Mouse (Mus musculus) C2C12 (cell line): ENCODE results near the gene Cntn2. TPM values are rescaled to one million over a fixed set of nuclear protein-coding genes. Genes with fewer than 3 reads are reported as not detected.

Experiments
- H3K27me3 ChIP-seq: one replicate; pipeline ENCODE4 v1.6.1; 2011; ENCODE audit not compliant: control insufficient read depth, insufficient read depth, insufficient read length
- H3K36me3 ChIP-seq: one replicate; pipeline ENCODE4 v1.6.1; 2011; ENCODE audit not compliant: control insufficient read depth, insufficient read depth
- H3K4me3 ChIP-seq: one replicate; pipeline ENCODE4 v1.5.1; 2011; ENCODE audit warnings: mild to moderate bottlenecking, control low read depth; ENCODE audit not compliant: poor library complexity, insufficient read depth, severe bottlenecking
- H3K79me2 ChIP-seq: one replicate; pipeline ENCODE4 v1.6.1; 2011; ENCODE audit not compliant: control insufficient read depth, insufficient read depth
- H3K79me3 ChIP-seq: one replicate; pipeline ENCODE4 v1.6.1; 2011; ENCODE audit warnings: low read depth, control low read depth
- H3ac ChIP-seq: one replicate; pipeline ENCODE3; 2011; ENCODE audit warnings: low read depth; ENCODE audit not compliant: control insufficient read depth, insufficient read length
- CEBPB ChIP-seq: IDR thresholded peaks from one replicate; pipeline ENCODE4 v1.6.1; 2011; ENCODE audit warnings: low read depth, mild to moderate bottlenecking, control low read depth, moderate library complexity
- CTCF ChIP-seq: IDR thresholded peaks from one replicate; pipeline ENCODE4 v1.5.1; 2011; ENCODE audit not compliant: control insufficient read depth, insufficient read depth, insufficient read length
- FOSL1 ChIP-seq: IDR thresholded peaks from one replicate; pipeline ENCODE4 v1.8.0; 2011; ENCODE audit warnings: mild to moderate bottlenecking, low read length; ENCODE audit not compliant: poor library complexity, insufficient read depth, severe bottlenecking
- MAX ChIP-seq: IDR thresholded peaks from one replicate; pipeline ENCODE4 v1.6.1; 2011; ENCODE audit warnings: mild to moderate bottlenecking, control low read depth
- MYOD1 ChIP-seq: IDR thresholded peaks from one replicate; pipeline ENCODE4 v1.6.1; 2011; ENCODE audit warnings: low read depth; ENCODE audit not compliant: control insufficient read depth, insufficient read length
- MYOG ChIP-seq: IDR thresholded peaks from one replicate; pipeline ENCODE4 v1.6.1; 2011; ENCODE audit not compliant: control insufficient read depth, insufficient read length; ENCODE audit errors: extremely low read depth
- USF1 ChIP-seq: IDR thresholded peaks from one replicate; pipeline ENCODE4 v1.6.1; 2011; ENCODE audit warnings: low read depth, mild to moderate bottlenecking, control low read depth, moderate library complexity
- polyA plus RNA-seq: library from polyadenylated mRNA; unstranded; fragments of >200 nt; fragmentation: generic; extraction: Trizol; gene quantifications from one replicate; pipeline ENCODE4 v1.2.1, GENCODE M21; 2012; ENCODE audit warnings: missing spikeins

The Cntn2 gene
- polyA plus RNA-seq, 1 experiment = not detected

DNA sequence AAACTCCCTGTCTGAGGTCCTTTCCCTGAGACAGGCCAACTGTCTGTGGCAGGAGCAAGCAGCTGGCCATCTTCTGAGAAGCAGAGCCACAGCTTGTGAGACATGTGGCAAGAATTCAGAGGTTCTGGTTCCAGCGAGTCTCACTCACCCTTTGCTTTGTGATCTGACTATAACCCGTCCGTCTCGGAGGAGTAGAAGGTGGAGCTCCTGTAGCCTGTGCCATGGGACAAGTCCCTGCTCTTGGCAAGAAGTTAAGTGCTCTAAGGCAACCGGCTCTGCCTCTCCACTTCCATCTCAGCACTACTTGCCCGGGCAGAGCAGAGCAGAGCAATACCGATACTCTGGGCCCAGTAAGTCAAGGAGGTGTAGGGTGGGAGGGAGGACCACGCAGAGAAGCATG is 27.9 kb upstream of the Cntn2 start:
- TF ChIP-seq MAX = no peak
- TF ChIP-seq CEBPB = no peak
- TF ChIP-seq CTCF = no peak
- TF ChIP-seq FOSL1 = no peak

DNA sequence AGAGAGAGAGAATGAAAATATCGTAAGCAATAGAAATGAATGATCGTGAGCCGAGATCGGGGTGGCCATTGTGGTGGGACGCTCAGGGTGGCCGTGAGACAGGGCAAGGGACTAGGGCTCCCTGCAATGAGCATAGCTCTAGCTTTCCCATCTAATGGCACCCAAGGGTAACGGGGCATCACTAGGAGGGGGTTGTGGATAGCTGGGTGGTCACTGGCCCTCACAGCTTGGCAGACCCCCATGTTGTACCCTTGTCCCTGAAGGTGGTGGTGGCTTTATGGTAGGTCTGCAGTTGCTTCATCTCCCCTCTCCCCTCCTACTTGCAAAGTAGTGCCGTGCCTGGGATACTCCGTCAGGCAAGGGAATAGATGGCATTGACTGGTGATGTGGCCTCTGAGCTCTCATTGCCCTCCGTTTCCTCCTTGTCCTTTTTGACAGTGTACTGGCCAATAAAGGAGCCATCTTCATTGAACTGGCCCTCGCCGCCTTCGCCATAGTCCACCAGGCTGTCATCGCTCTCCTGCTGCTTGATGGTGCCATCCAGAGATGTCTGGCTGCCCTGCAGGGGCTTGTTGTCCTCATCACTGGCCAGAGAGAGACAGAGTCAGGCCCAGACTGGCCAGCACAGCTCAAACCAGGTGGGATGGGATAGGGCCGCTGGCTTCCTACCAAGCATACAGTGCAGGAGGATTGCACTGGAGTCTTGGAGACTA is 27.2 kb upstream of the Cntn2 start:
- no peak overlapping the region for H3ac ChIP-seq
- peaks cover 90% of the 10 kb centered on the region for H3K27me3 ChIP-seq
- no peaks in the 10 kb centered on the region for H3K79me2 ChIP-seq
- no peaks in the 10 kb centered on the region for H3K36me3 ChIP-seq
- TF ChIP-seq MAX = no peak
- no peak for TF ChIP-seq CTCF
- no peak for TF ChIP-seq FOSL1
- TF ChIP-seq USF1 = no peak
- TF ChIP-seq MYOD1 = no peak
- TF ChIP-seq MYOG = no peak
- no peak for TF ChIP-seq CEBPB
- no peaks in the 10 kb centered on the region for H3K79me3 ChIP-seq
- no peak overlapping the region for H3K4me3 ChIP-seq

More for the DNA sequence above, 27.9 kb upstream of the Cntn2 start:
- Histone ChIP-seq H3K79me3 (no peaks in the 10 kb centered on the region), H3K36me3 (no peaks in the 10 kb centered on the region), H3K79me2 (no peaks in the 10 kb centered on the region), H3ac (no peak overlapping the region), H3K4me3 (no peak overlapping the region), H3K27me3 (peaks cover 90% of the 10 kb centered on the region)

DNA sequence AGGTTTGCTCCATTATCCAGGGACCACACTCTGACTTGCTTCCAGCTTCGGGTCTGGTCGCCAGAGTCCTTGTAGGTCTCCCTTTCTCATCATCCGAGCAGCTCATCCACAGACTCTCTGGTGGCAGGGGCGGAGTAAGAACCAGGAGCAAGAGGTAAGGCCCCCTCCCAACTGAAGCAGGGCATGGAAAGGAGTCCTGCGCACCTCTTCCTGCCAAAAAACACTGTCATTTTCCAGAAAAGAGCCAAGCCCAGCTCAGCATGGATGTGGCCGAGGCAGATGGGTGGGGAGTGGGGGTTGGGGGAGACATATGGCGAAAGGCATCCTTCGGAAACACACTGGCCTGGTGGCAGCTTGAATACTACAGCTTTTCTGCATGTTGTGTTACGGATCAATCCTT is 26.5 kb upstream of the Cntn2 start:
- Histone ChIP-seq H3K4me3 (no peak overlapping the region), H3K79me2 (no peaks in the 10 kb centered on the region), H3ac (no peak overlapping the region), H3K79me3 (no peaks in the 10 kb centered on the region), H3K36me3 (no peaks in the 10 kb centered on the region), H3K27me3 (peaks cover 92% of the 10 kb centered on the region)
- TF ChIP-seq FOSL1 = no peak
- TF ChIP-seq USF1 = no peak
- TF ChIP-seq CEBPB = no peak
- TF ChIP-seq MAX = no peak
- no peak for TF ChIP-seq MYOG
- no peak for TF ChIP-seq MYOD1
- no peak for TF ChIP-seq CTCF

DNA sequence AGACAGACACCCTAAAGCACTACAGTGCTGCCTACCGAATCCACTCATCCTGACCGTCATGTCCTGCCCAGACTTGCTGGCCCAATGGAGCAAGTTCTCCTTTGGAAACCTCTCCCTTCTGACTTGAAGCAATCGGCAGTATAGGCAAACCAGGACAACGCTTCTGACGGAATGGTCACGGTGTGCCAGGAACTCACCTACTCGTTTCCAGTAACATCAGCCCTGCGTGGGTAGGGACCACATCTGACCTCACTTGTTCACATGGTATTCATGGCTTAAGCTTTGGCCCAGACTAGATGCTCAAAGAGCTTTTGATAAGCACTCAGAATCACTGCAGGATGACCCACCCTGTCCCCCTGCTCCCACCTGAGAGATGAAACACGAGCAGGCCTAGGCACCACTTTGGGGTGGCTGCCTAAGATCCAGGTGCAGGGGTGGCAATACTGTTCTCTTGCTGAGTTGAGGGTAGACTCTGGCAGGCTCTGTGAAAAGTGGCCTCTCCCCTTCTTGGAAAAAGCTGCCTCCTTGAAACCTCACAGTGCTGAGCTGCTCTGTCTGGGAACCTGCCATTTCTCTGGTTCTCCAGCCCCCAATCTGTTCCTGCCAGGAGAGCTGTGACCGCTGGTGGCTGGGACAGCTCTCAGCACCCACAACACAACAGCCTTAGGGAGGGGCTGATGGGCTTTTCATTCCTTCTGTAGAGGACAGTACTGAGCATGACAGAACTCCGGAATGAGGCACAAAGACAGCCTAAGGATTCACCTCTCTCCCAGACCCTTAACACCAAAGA is 24.5 kb upstream of the Cntn2 start:
- peaks cover 80% of the 10 kb centered on the region for H3K27me3 ChIP-seq
- H3K79me3 ChIP-seq = no peaks in the 10 kb centered on the region
- no peaks in the 10 kb centered on the region for H3K79me2 ChIP-seq
- TF ChIP-seq USF1 (no peak), MYOD1 (no peak), MYOG (no peak), MAX (no peak), CTCF (no peak), CEBPB (no peak), FOSL1 (no peak)
- H3K4me3 ChIP-seq = no peak overlapping the region
- H3K36me3 ChIP-seq = no peaks in the 10 kb centered on the region
- H3ac ChIP-seq = no peak overlapping the region

DNA sequence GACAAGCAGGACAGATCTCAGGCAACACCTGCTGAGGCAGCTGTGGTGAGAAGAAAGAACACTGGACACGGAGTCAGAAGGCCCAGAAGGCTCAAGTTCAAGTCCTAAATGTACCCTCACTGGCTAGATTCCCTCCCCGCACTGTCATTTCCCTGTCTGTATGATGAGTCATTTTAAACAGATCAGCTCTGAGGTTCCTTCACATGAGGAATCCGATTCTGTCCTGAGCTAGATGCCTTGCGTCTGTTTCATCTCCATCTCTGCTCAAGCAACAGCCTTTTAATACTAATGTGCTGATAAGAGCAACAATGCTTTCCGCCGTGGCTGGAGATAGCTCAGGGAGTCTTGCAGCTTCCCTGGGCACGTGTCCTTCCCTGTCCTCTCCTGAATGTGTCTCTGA is 22.7 kb upstream of the Cntn2 start:
- TF ChIP-seq MYOD1 (no peak), USF1 (no peak), CEBPB (no peak), MYOG (no peak), CTCF (no peak), FOSL1 (no peak), MAX (no peak)
- H3K27me3 ChIP-seq = peaks cover 80% of the 10 kb centered on the region
- no peak overlapping the region for H3K4me3 ChIP-seq
- no peak overlapping the region for H3ac ChIP-seq
- no peaks in the 10 kb centered on the region for H3K79me3 ChIP-seq
- no peaks in the 10 kb centered on the region for H3K36me3 ChIP-seq
- H3K79me2 ChIP-seq = no peaks in the 10 kb centered on the region
